Comparison of ENCODE assay signal across 10 mouse cellular contexts in the genomic region with DNA sequence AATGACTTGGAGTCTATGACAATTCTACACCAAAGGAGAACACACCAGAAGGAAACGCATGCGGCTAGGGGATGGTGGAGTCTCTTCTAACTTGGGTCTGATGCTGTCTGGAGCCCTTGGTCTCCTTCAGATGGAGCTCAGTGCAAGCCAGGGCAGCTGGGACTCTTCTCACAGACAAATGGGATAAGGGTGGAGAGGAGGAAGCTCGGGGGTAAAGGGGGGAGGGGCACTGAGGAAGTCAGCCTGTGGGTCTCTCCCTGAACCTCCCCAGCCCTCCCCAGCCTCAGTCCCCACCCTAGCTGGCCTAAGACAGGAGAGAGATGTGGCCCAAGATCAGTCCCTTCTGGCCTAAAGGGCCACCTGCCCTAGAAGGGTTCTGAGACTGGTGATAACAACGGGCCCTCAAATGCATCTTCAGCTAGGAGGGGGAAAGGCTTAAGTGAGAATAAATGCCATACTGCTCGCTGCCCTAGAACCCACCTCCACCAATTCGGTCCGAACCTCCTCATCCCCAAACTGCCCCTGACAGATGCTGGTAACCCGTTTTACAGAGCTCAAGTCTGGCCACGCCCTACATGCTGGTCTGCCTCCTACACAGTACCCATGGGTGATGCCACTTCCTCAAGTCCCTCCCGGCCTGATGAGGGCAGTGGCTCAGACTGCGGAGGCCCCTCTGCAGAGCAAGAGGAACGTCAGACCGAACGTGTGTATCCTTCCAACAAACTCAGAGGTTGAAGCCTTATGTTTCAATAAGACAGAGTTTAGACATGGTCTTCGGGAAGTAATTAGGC. TPM values are rescaled to one million over a fixed set of nuclear protein-coding genes. Genes with fewer than 3 reads are reported as not detected.
A peak's percentile ranks its signal among the peaks of the same experiment; 100 is the strongest.
DNase-seq lines count a peak whose midpoint lies in the region; ATAC-seq and TF ChIP-seq lines count a peak whose summit lies in the region.
"Had no signal": no experiment of that assay in that cellular context is flagged by ENCODE, and none has a peak within 500 bp of the region (broad histone marks: within the 10 kb centered on the region; RNA-seq: fewer than 3 reads in every experiment).

No protein-coding gene starts in this region.

- no peak overlapping the region for H3K9ac ChIP-seq in intestine, postnatal 0 days (ENCODE audit: low read depth, low read length)
- H3K9ac ChIP-seq in intestine, embryonic 16.5 days (ENCODE audit: low read depth, low read length): no peak overlapping the region
- H3K9ac ChIP-seq: embryonic facial prominence, embryonic 15.5 days had no signal

- no peak for TF ChIP-seq POLR2A in cerebellum, adult 2 months (IDR thresholded peaks at IDR 0.05; ENCODE audit: borderline replicate concordance, insufficient read depth, low read length)

- no peak overlapping the region for H3K4me3 ChIP-seq in intestine, postnatal 0 days (ENCODE audit: low read depth, low read length)
- H3K4me3 ChIP-seq in intestine, embryonic 16.5 days (ENCODE audit: low read length): no peak overlapping the region
- H3K4me3 ChIP-seq in macrophage (ENCODE audit: inconsistent target): no peak overlapping the region
- no peak overlapping the region for H3K4me3 ChIP-seq in cerebellum, adult 2 months (replicated peaks; ENCODE audit: insufficient read depth, low read depth, low read length)
- H3K4me3 ChIP-seq: embryonic facial prominence, embryonic 15.5 days had no signal

- peaks cover 90% of the 10 kb centered on the region for H3K79me2 ChIP-seq in macrophage (ENCODE audit: inconsistent target)

- no peak; the same call in 1 of the 2 replicates for ATAC-seq in intestine, postnatal 0 days
- no peak for ATAC-seq in intestine, embryonic 16.5 days

- no peaks in the 10 kb centered on the region; the same call in 1 of the 2 replicates for H3K36me3 ChIP-seq in intestine, postnatal 0 days (ENCODE audit: control insufficient read depth, insufficient read depth)
- H3K36me3 ChIP-seq in intestine, embryonic 16.5 days (ENCODE audit: control insufficient read depth, insufficient read depth, low read length): no peaks in the 10 kb centered on the region
- no peaks in the 10 kb centered on the region for H3K36me3 ChIP-seq in macrophage (ENCODE audit: inconsistent target)
- H3K36me3 ChIP-seq: embryonic facial prominence, embryonic 15.5 days had no signal

- H3K27me3 ChIP-seq in intestine, postnatal 0 days (replicated peaks; ENCODE audit: control insufficient read depth, insufficient read depth, low read length): no peaks in the 10 kb centered on the region
- no peaks in the 10 kb centered on the region for H3K27me3 ChIP-seq in intestine, embryonic 16.5 days (replicated peaks; ENCODE audit: control insufficient read depth, insufficient read depth, low read length)
- no peaks in the 10 kb centered on the region for H3K27me3 ChIP-seq in cerebellum, adult 2 months (ENCODE audit: control insufficient read depth, insufficient read depth, low read length)
- H3K27me3 ChIP-seq: embryonic facial prominence, embryonic 15.5 days had no signal

- H3K9me3 ChIP-seq in intestine, postnatal 0 days (ENCODE audit: control insufficient read depth): no peaks in the 10 kb centered on the region
- no peaks in the 10 kb centered on the region for H3K9me3 ChIP-seq in intestine, embryonic 16.5 days (ENCODE audit: control insufficient read depth, low read length)
- H3K9me3 ChIP-seq: embryonic facial prominence, embryonic 15.5 days had no signal

- no peak for TF ChIP-seq CTCF in intestine, postnatal 0 days (IDR thresholded peaks at IDR 0.05; ENCODE audit: low read depth)
- TF ChIP-seq CTCF in cerebellum, adult 2 months (IDR thresholded peaks at IDR 0.05; ENCODE audit: borderline replicate concordance, insufficient read depth, low read depth, low read length): no peak

- peak; percentile 54 for DNase-seq in thymus, postnatal 14 days
- DNase-seq in thymus, postnatal 10 days (ENCODE audit: low spot score in 2 of 2): no peak
- DNase-seq in thymus, postnatal 36 days: peak; percentile 31 to 46
- DNase-seq in embryo, embryonic 9.5 days (ENCODE audit: extremely low spot score): no peak
- no peak for DNase-seq in cerebellum, adult 2 months
- DNase-seq: cerebellum, adult 18-20 months had no signal

- peaks cover 38% of the 10 kb centered on the region for H3K4me1 ChIP-seq in intestine, postnatal 0 days (replicated peaks; ENCODE audit: control insufficient read depth, insufficient read depth, low read length)
- H3K4me1 ChIP-seq in intestine, embryonic 16.5 days (ENCODE audit: control insufficient read depth, insufficient read depth, low read length): peaks cover 53% of the 10 kb centered on the region
- H3K4me1 ChIP-seq in cerebellum, adult 2 months (ENCODE audit: control insufficient read depth, insufficient read depth, low read length): peaks cover 45% of the 10 kb centered on the region

- 56% methylated on average over 15 of the region's 15 CpGs for WGBS in intestine, postnatal 0 days
- 76% methylated on average over 15 of the region's 15 CpGs for WGBS in intestine, embryonic 16.5 days
- WGBS in macrophage (ENCODE audit: missing documents): 25% methylated on average over 15 of the region's 15 CpGs
- WGBS in cerebellum, adult 2 months: 86% methylated on average over 15 of the region's 15 CpGs

- H3K27ac ChIP-seq in intestine, postnatal 0 days (ENCODE audit: low read depth, low read length): peak overlapping the region; percentile 35
- no peak overlapping the region for H3K27ac ChIP-seq in intestine, embryonic 16.5 days (ENCODE audit: low read length)
- H3K27ac ChIP-seq in macrophage: peak overlapping the region; percentile 42
- H3K27ac ChIP-seq in cerebellum, adult 2 months (ENCODE audit: insufficient read depth, low read length): no peak overlapping the region
- H3K27ac ChIP-seq: embryonic facial prominence, embryonic 15.5 days had no signal

- no peak overlapping the region for H3K4me2 ChIP-seq in intestine, postnatal 0 days (replicated peaks; ENCODE audit: low read depth)
- H3K4me2 ChIP-seq in intestine, embryonic 16.5 days (ENCODE audit: low read depth, low read length): no peak overlapping the region
- H3K4me2 ChIP-seq: embryonic facial prominence, embryonic 15.5 days had no signal

RNA-seq across cellular contexts. Expression of gene Itpk1, which starts 14.8 kb away (rescaled TPM):
- 56.3 and 57.4 TPM in 2 replicates for polyA plus RNA-seq in intestine, postnatal 0 days (2015; fragmentation: Nextera tagmentation; extraction: Ambion mirVana)
- 51.4 and 57.1 TPM in 2 replicates for polyA plus RNA-seq in intestine, embryonic 16.5 days (2015; fragmentation: Nextera tagmentation; extraction: Ambion mirVana)
- 10 to 100 TPM in 19 of 26 experiments, 1 to 10 TPM in 7; 2.3 to 25.1 (median 14.1) TPM for total RNA-seq in macrophage (2018; cell fraction: chromatin; rRNA removed)
- total RNA-seq in macrophage (2018; cell fraction: cytosol; rRNA removed): 10 to 100 TPM in 23 of 26 experiments, 1 to 10 TPM in 3; 7.0 to 25.8 (median 15.6) TPM
- total RNA-seq in macrophage (2018; cell fraction: nucleus; rRNA removed): 10 to 100 TPM in 20 of 26 experiments, 1 to 10 TPM in 6; 4.3 to 23.7 (median 13.7) TPM
- polyA plus RNA-seq in macrophage (2018): 10.4 to 13.5 TPM (median 12.1 TPM) in 3 replicates
- 64.9 and 67.6 TPM in 2 replicates for polyA plus RNA-seq in cerebellum, adult 2 months (2012; rRNA removed)

RNA-seq across cellular contexts. Expression of gene Moap1, which starts 53.5 kb away (rescaled TPM):
- polyA plus RNA-seq in intestine, postnatal 0 days (2015; fragmentation: Nextera tagmentation; extraction: Ambion mirVana): 10.8 and 12.2 TPM in 2 replicates
- 19.3 and 20.2 TPM in 2 replicates for polyA plus RNA-seq in intestine, embryonic 16.5 days (2015; fragmentation: Nextera tagmentation; extraction: Ambion mirVana)
- 10 to 100 TPM in 3 of 26 experiments, 1 to 10 TPM in 23; 2.2 to 13.7 (median 6.4) TPM for total RNA-seq in macrophage (2018; cell fraction: chromatin; rRNA removed)
- 10 to 100 TPM in 1 of 26 experiments, 1 to 10 TPM in 25; 4.4 to 10.2 (median 7.2) TPM for total RNA-seq in macrophage (2018; cell fraction: cytosol; rRNA removed)
- total RNA-seq in macrophage (2018; cell fraction: nucleus; rRNA removed): 10 to 100 TPM in 7 of 26 experiments, 1 to 10 TPM in 19; 2.1 to 12.4 (median 8.1) TPM
- 4.7 to 7.2 TPM (median 6.1 TPM) in 3 replicates for polyA plus RNA-seq in macrophage (2018)
- polyA plus RNA-seq in cerebellum, adult 2 months (2012; rRNA removed): 11.9 and 13.8 TPM in 2 replicates

RNA-seq across cellular contexts. Expression of gene Tmem251, which starts 53.6 kb away (rescaled TPM):
- 22.7 and 23.6 TPM in 2 replicates for polyA plus RNA-seq in intestine, postnatal 0 days (2015; fragmentation: Nextera tagmentation; extraction: Ambion mirVana)
- 16.9 and 17.2 TPM in 2 replicates for polyA plus RNA-seq in intestine, embryonic 16.5 days (2015; fragmentation: Nextera tagmentation; extraction: Ambion mirVana)
- 10 to 100 TPM in 20 of 26 experiments, 1 to 10 TPM in 6; 2.8 to 25.3 (median 14.0) TPM for total RNA-seq in macrophage (2018; cell fraction: chromatin; rRNA removed)
- total RNA-seq in macrophage (2018; cell fraction: cytosol; rRNA removed): 10 to 100 TPM in 23 of 26 experiments, 1 to 10 TPM in 3; 9.5 to 18.3 (median 13.8) TPM
- 10 to 100 TPM in 25 of 26 experiments, 1 to 10 TPM in 1; 4.4 to 35.3 (median 23.1) TPM for total RNA-seq in macrophage (2018; cell fraction: nucleus; rRNA removed)
- polyA plus RNA-seq in macrophage (2018): 11.4 to 13.5 TPM (median 12.9 TPM) in 3 replicates
- 3.7 and 3.9 TPM in 2 replicates for polyA plus RNA-seq in cerebellum, adult 2 months (2012; rRNA removed)

Comparison
In these comparisons a context has a peak if more than half of its experiments do, and no peak if none do; other contexts are left out.
1. H3K27ac ChIP-seq: peak in intestine, postnatal 0 days (single experiment) and macrophage (single experiment); none in intestine, embryonic 16.5 days (single experiment) and cerebellum, adult 2 months (single experiment).
2. DNase-seq: peak in thymus, postnatal 14 days (single experiment) and thymus, postnatal 36 days (2 of 2); none in thymus, postnatal 10 days (0 of 2), embryo, embryonic 9.5 days (single experiment) and cerebellum, adult 2 months (0 of 2).